Mouse (Mus musculus) frontal cortex, adult (tissue): Measurements from ENCODE around the gene H2al2a.
"Not testable (repeated sequence)": the region's sequence is repeated elsewhere in the genome, so short reads cannot be mapped to it uniquely, and the experiment has no call there.

ENCODE experiments used
- ATAC-seq: cut with Nextera tagmentation; 2 replicates; pipeline ENCODE4 v1.9.2; 2017; ENCODE audit warnings: mild to moderate bottlenecking, moderate library complexity, mixed read lengths; ENCODE audit not compliant: low TSS enrichment

The H2al2a gene

GRCm38 (mm10) chr2:18028140-18029021 is 31.6 kb upstream of the H2al2a start:
- ATAC-seq: peak; percentile 44

GRCm38 (mm10) chr2:18027448-18028139 is 30.8 kb upstream of the H2al2a start:
- ATAC-seq: peak; percentile 80

- peak; percentile 18 for ATAC-seq
These were observed 29.6 kb upstream of the H2al2a start for GRCm38 (mm10) chr2:18026116-18026947.

- no peak for ATAC-seq
These were observed 29.0 kb upstream of the H2al2a start for GRCm38 (mm10) chr2:18025781-18026115.

- no peak for ATAC-seq
These were observed 28.4 kb upstream of the H2al2a start for GRCm38 (mm10) chr2:18025116-18025515.

- no peak for ATAC-seq
These were observed 26.1 kb upstream of the H2al2a start for GRCm38 (mm10) chr2:18022886-18023285.

GRCm38 (mm10) chr2:18019122-18019521 is 22.4 kb upstream of the H2al2a start:
- ATAC-seq: no peak

- no peak for ATAC-seq
These were observed 20.6 kb upstream of the H2al2a start for GRCm38 (mm10) chr2:18017321-18017720.

- no peak for ATAC-seq
These were observed 19.9 kb upstream of the H2al2a start for GRCm38 (mm10) chr2:18016639-18017038.

- no peak for ATAC-seq
These were observed 18.8 kb upstream of the H2al2a start for GRCm38 (mm10) chr2:18015581-18015980.

- no peak for ATAC-seq
These were observed 16.1 kb upstream of the H2al2a start for GRCm38 (mm10) chr2:18012866-18013265.

GRCm38 (mm10) chr2:18011226-18011625 is 14.5 kb upstream of the H2al2a start:
- ATAC-seq: peak; percentile 84

- ATAC-seq: peak; percentile 92
These were observed 8.4 kb upstream of the H2al2a start for GRCm38 (mm10) chr2:18005137-18005536.

- ATAC-seq: no peak
These were observed 7.5 kb upstream of the H2al2a start for GRCm38 (mm10) chr2:18004286-18004685.

GRCm38 (mm10) chr2:18002306-18002705 is 5.5 kb upstream of the H2al2a start:
- no peak for ATAC-seq

- no peak for ATAC-seq
These were observed 7.2 kb downstream of the H2al2a start for GRCm38 (mm10) chr2:17989562-17989961.

- no peak for ATAC-seq
These were observed 7.6 kb downstream of the H2al2a start for GRCm38 (mm10) chr2:17989115-17989514.

GRCm38 (mm10) chr2:17986694-17987093 is 10.1 kb downstream of the H2al2a start:
- ATAC-seq: no peak

GRCm38 (mm10) chr2:17984774-17985173 is 12.0 kb downstream of the H2al2a start:
- no peak for ATAC-seq

- no peak for ATAC-seq
These were observed 14.0 kb downstream of the H2al2a start for GRCm38 (mm10) chr2:17982747-17983146.

- no peak for ATAC-seq
These were observed 18.1 kb downstream of the H2al2a start for GRCm38 (mm10) chr2:17978706-17979105.

GRCm38 (mm10) chr2:17978251-17978650 is 18.5 kb downstream of the H2al2a start:
- not testable (repeated sequence) for ATAC-seq
